Comparison of ENCODE assay signal across 39 mouse cellular contexts in the genomic region with DNA sequence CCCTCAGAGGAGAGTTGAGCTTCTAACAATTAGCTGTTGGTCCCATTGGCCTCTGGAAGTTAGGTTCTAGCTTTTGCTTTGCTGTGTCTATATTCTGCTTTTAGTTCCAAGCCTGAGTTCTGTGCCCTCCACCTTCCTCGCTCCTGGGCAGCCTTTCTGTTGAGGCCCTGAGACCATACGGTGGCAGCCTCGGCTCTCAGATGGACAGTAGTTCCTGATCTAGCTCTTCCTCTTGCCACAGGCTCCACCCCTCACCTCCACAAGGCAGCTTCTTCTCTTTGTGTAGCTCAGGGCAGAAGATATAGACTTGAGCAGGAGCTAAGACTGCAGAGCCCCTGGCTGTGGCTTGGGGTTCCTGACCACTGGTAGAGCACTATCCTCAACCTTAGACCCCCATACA. TPM values are rescaled to one million over a fixed set of nuclear protein-coding genes. Genes with fewer than 3 reads are reported as not detected.
DNase-seq lines count a peak whose midpoint lies in the region; ATAC-seq and TF ChIP-seq lines count a peak whose summit lies in the region.
"Had no signal": no experiment of that assay in that cellular context is flagged by ENCODE, and none has a peak within 500 bp of the region (broad histone marks: within the 10 kb centered on the region; RNA-seq: fewer than 3 reads in every experiment).

No protein-coding gene starts in this region.

- peak; percentile 49 for DNase-seq in layer of hippocampus, adult 9-11 months
- no peak for DNase-seq in layer of hippocampus, adult 8-10 months (ENCODE audit: low spot score in 2 of 2)
- DNase-seq in spleen, postnatal 36 days (ENCODE audit: low spot score in 2 of 2): peak; percentile 13 to 17
- DNase-seq in spleen, postnatal 4 days (ENCODE audit: low spot score in 2 of 2): no peak
- no peak for DNase-seq in left cerebral cortex, postnatal 4 days
- DNase-seq in thymus, adult 2 months: no peak
- DNase-seq: adrenal gland, adult 8-10 months; cerebellum, adult 8-10 months; cerebellum, postnatal 25 days; embryo, embryonic 11 days; gastrocnemius, postnatal 25 days; heart, adult 2 months; heart, postnatal 4 days; kidney, adult 9 months; kidney, postnatal 14 days; lung, postnatal 36 days; midbrain, embryonic 14.5 days; retina, postnatal 1 day had no signal

- peak; percentile 67 for ATAC-seq in granulocyte monocyte progenitor cell, adult 5-6 weeks (replicated peaks; ENCODE audit: poor library complexity, severe bottlenecking)
- ATAC-seq: CD4-positive, CD25-positive, alpha-beta regulatory T cell, adult 4 months; forebrain, embryonic 14.5 days; intestine, embryonic 16.5 days had no signal

- H3K27me3 ChIP-seq in thymus, adult 2 months (ENCODE audit: control insufficient read depth, insufficient read depth, low read length): no peaks in the 10 kb centered on the region
- H3K27me3 ChIP-seq: embryonic facial prominence, embryonic 12.5 days; heart, embryonic 12.5 days; hindbrain, embryonic 13.5 days; limb, embryonic 13.5 days; neural tube, embryonic 15.5 days had no signal

- H3K4me3 ChIP-seq in thymus, adult 2 months (ENCODE audit: control insufficient read depth, insufficient read depth, low read length): no peak overlapping the region
- H3K4me3 ChIP-seq: embryonic facial prominence, embryonic 12.5 days; heart, adult 2 months; heart, embryonic 12.5 days; hindbrain, embryonic 13.5 days; left cerebral cortex, adult 2 months; limb, embryonic 13.5 days; neural tube, embryonic 15.5 days had no signal

- no peak overlapping the region for H3K27ac ChIP-seq in thymus, adult 2 months (ENCODE audit: control insufficient read depth, insufficient read depth, low read length)
- H3K27ac ChIP-seq: embryonic facial prominence, embryonic 12.5 days; heart, adult 2 months; hindbrain, embryonic 13.5 days; left cerebral cortex, adult 2 months; limb, embryonic 13.5 days; liver, embryonic 14.5 days; neural tube, embryonic 15.5 days had no signal

- no peaks in the 10 kb centered on the region for H3K36me3 ChIP-seq in thymus, adult 2 months (ENCODE audit: control insufficient read depth, insufficient read depth, low read length)
- H3K36me3 ChIP-seq: embryonic facial prominence, embryonic 12.5 days; heart, embryonic 12.5 days; hindbrain, embryonic 13.5 days; limb, embryonic 13.5 days; neural tube, embryonic 15.5 days had no signal

- TF ChIP-seq POLR2A in thymus, adult 2 months (IDR thresholded peaks at IDR 0.05; ENCODE audit: control insufficient read depth, extremely low read depth, insufficient read depth, low read length, poor library complexity): no peak

- H3K4me1 ChIP-seq in thymus, adult 2 months (replicated peaks; ENCODE audit: control insufficient read depth, insufficient read depth, low read length): peaks cover 5% of the 10 kb centered on the region
- H3K4me1 ChIP-seq: embryonic facial prominence, embryonic 12.5 days; heart, embryonic 12.5 days; hindbrain, embryonic 13.5 days; limb, embryonic 13.5 days; neural tube, embryonic 15.5 days had no signal

- WGBS in thymus, adult 2 months: 19% methylated on average over 3 of the region's 3 CpGs

- no peak for TF ChIP-seq CTCF in thymus, adult 2 months (IDR thresholded peaks at IDR 0.05; ENCODE audit: borderline replicate concordance, control insufficient read depth, extremely low read depth, insufficient read depth, low read length, poor library complexity)

- intact Hi-C loops in left cerebral cortex, postnatal 4 days (cut with DNase I): loop anchor here (10.0 kb wide), 1 partner anchor 336 kb away; no protein-coding TSS in a partner anchor

RNA-seq across cellular contexts. Expression of a gene that starts 18.5 kb away (rescaled TPM):
- total RNA-seq in layer of hippocampus, adult 8-10 months (2022): not detected
- not detected in 2 replicates for total RNA-seq in granulocyte monocyte progenitor cell, adult 5-6 weeks (2014; fragmentation: Nextera tagmentation)
- total RNA-seq in granulocyte monocyte progenitor cell, adult 5-6 weeks (2017): not detected in 2 replicates
- not detected for total RNA-seq in left cerebral cortex, postnatal 4 days (2021)
- 0.24 and 0.27 TPM in 2 replicates for polyA plus RNA-seq in thymus, adult 2 months (2012; rRNA removed)
- total RNA-seq: adrenal gland, adult 8-10 months; adrenal gland, postnatal 4 days; gastrocnemius, adult 18-20 months; gastrocnemius, postnatal 25 days; heart, adult 2 months; heart, postnatal 4 days; layer of hippocampus, postnatal 14 days; left cerebral cortex, adult 2 months; left cerebral cortex, postnatal 25 days; megakaryocyte-erythroid progenitor cell, adult 5-6 weeks had no signal
- polyA plus RNA-seq: CD4-positive, CD25-positive, alpha-beta regulatory T cell, adult 4 months; embryonic facial prominence, embryonic 12.5 days; forebrain, embryonic 14.5 days; heart, adult 2 months; heart, embryonic 12.5 days; heart, postnatal 0 days; hindbrain, embryonic 13.5 days; intestine, embryonic 16.5 days; limb, embryonic 13.5 days; liver, embryonic 14.5 days; lung, embryonic 16.5 days; midbrain, embryonic 14.5 days; neural tube, embryonic 15.5 days; spleen, adult 2 months; stomach, embryonic 14.5 days; testis, adult 2 months had no signal

RNA-seq across cellular contexts. Expression of a gene that starts 22.0 kb away (rescaled TPM):
- total RNA-seq in layer of hippocampus, adult 8-10 months (2022): 1 to 10 TPM; 4.5 to 7.7 (median 5.4) TPM
- total RNA-seq in granulocyte monocyte progenitor cell, adult 5-6 weeks (2014; fragmentation: Nextera tagmentation): not detected in 2 replicates
- total RNA-seq in granulocyte monocyte progenitor cell, adult 5-6 weeks (2017): not detected in 2 replicates
- total RNA-seq in left cerebral cortex, postnatal 4 days (2021): 10 to 100 TPM; 38.5 to 39.1 TPM
- 1.1 and 1.9 TPM in 2 replicates for polyA plus RNA-seq in thymus, adult 2 months (2012; rRNA removed)
- total RNA-seq: megakaryocyte-erythroid progenitor cell, adult 5-6 weeks had no signal
- polyA plus RNA-seq: CD4-positive, CD25-positive, alpha-beta regulatory T cell, adult 4 months had no signal

RNA-seq across cellular contexts. Expression of a gene that starts 27.6 kb away (rescaled TPM):
- not detected for total RNA-seq in layer of hippocampus, adult 8-10 months (2022)
- total RNA-seq in granulocyte monocyte progenitor cell, adult 5-6 weeks (2014; fragmentation: Nextera tagmentation): not detected in 2 replicates
- not detected in 2 replicates for total RNA-seq in granulocyte monocyte progenitor cell, adult 5-6 weeks (2017)
- total RNA-seq in left cerebral cortex, postnatal 4 days (2021): not detected
- not detected in 2 replicates for polyA plus RNA-seq in thymus, adult 2 months (2012; rRNA removed)
- total RNA-seq: adrenal gland, adult 8-10 months; adrenal gland, postnatal 4 days; gastrocnemius, adult 18-20 months; gastrocnemius, postnatal 25 days; heart, adult 2 months; heart, postnatal 4 days; layer of hippocampus, postnatal 14 days; left cerebral cortex, adult 2 months; left cerebral cortex, postnatal 25 days; megakaryocyte-erythroid progenitor cell, adult 5-6 weeks had no signal
- polyA plus RNA-seq: CD4-positive, CD25-positive, alpha-beta regulatory T cell, adult 4 months; embryonic facial prominence, embryonic 12.5 days; forebrain, embryonic 14.5 days; heart, adult 2 months; heart, embryonic 12.5 days; heart, postnatal 0 days; hindbrain, embryonic 13.5 days; intestine, embryonic 16.5 days; limb, embryonic 13.5 days; liver, embryonic 14.5 days; lung, embryonic 16.5 days; midbrain, embryonic 14.5 days; neural tube, embryonic 15.5 days; spleen, adult 2 months; stomach, embryonic 14.5 days; testis, adult 2 months had no signal

RNA-seq across cellular contexts. Expression of a gene that starts 33.7 kb away (rescaled TPM):
- total RNA-seq in layer of hippocampus, adult 8-10 months (2022): not detected
- not detected in 2 replicates for total RNA-seq in granulocyte monocyte progenitor cell, adult 5-6 weeks (2014; fragmentation: Nextera tagmentation)
- total RNA-seq in granulocyte monocyte progenitor cell, adult 5-6 weeks (2017): not detected in 2 replicates
- total RNA-seq in left cerebral cortex, postnatal 4 days (2021): not detected
- 0.36 TPM in 1 of 2 replicates, not detected in the other for polyA plus RNA-seq in thymus, adult 2 months (2012; rRNA removed)
- total RNA-seq: adrenal gland, adult 8-10 months; adrenal gland, postnatal 4 days; gastrocnemius, adult 18-20 months; gastrocnemius, postnatal 25 days; heart, adult 2 months; heart, postnatal 4 days; layer of hippocampus, postnatal 14 days; left cerebral cortex, adult 2 months; left cerebral cortex, postnatal 25 days; megakaryocyte-erythroid progenitor cell, adult 5-6 weeks had no signal
- polyA plus RNA-seq: CD4-positive, CD25-positive, alpha-beta regulatory T cell, adult 4 months; embryonic facial prominence, embryonic 12.5 days; forebrain, embryonic 14.5 days; heart, adult 2 months; heart, embryonic 12.5 days; heart, postnatal 0 days; hindbrain, embryonic 13.5 days; intestine, embryonic 16.5 days; limb, embryonic 13.5 days; liver, embryonic 14.5 days; lung, embryonic 16.5 days; midbrain, embryonic 14.5 days; neural tube, embryonic 15.5 days; spleen, adult 2 months; stomach, embryonic 14.5 days; testis, adult 2 months had no signal

RNA-seq across cellular contexts. Expression of a gene that starts 44.6 kb away (rescaled TPM):
- total RNA-seq in layer of hippocampus, adult 8-10 months (2022): not detected
- 0.75 TPM in 1 of 2 replicates, not detected in the other for total RNA-seq in granulocyte monocyte progenitor cell, adult 5-6 weeks (2014; fragmentation: Nextera tagmentation)
- total RNA-seq in granulocyte monocyte progenitor cell, adult 5-6 weeks (2017): not detected in 2 replicates
- not detected for total RNA-seq in left cerebral cortex, postnatal 4 days (2021)
- 0.12 TPM in 1 of 2 replicates, not detected in the other for polyA plus RNA-seq in thymus, adult 2 months (2012; rRNA removed)
- total RNA-seq: adrenal gland, adult 8-10 months; adrenal gland, postnatal 4 days; gastrocnemius, adult 18-20 months; gastrocnemius, postnatal 25 days; heart, adult 2 months; heart, postnatal 4 days; layer of hippocampus, postnatal 14 days; left cerebral cortex, adult 2 months; left cerebral cortex, postnatal 25 days; megakaryocyte-erythroid progenitor cell, adult 5-6 weeks had no signal
- polyA plus RNA-seq: CD4-positive, CD25-positive, alpha-beta regulatory T cell, adult 4 months; embryonic facial prominence, embryonic 12.5 days; forebrain, embryonic 14.5 days; heart, adult 2 months; heart, embryonic 12.5 days; heart, postnatal 0 days; hindbrain, embryonic 13.5 days; intestine, embryonic 16.5 days; limb, embryonic 13.5 days; liver, embryonic 14.5 days; lung, embryonic 16.5 days; midbrain, embryonic 14.5 days; neural tube, embryonic 15.5 days; spleen, adult 2 months; stomach, embryonic 14.5 days; testis, adult 2 months had no signal

Comparison
In these comparisons a context has a peak if more than half of its experiments do, and no peak if none do; other contexts are left out.
1. DNase-seq: peak in layer of hippocampus, adult 9-11 months (single experiment) and spleen, postnatal 36 days (2 of 2); none in layer of hippocampus, adult 8-10 months (0 of 2), spleen, postnatal 4 days (0 of 2), left cerebral cortex, postnatal 4 days (single experiment) and thymus, adult 2 months (single experiment).
2. RNA of a gene that starts 22.0 kb away (total RNA-seq): 38.5 to 39.1 TPM in left cerebral cortex, postnatal 4 days and 4.5 to 7.7 TPM in layer of hippocampus, adult 8-10 months; not detected in granulocyte monocyte progenitor cell, adult 5-6 weeks; every median in the first group is over 4 times any median in the second.